In the genomic region with DNA sequence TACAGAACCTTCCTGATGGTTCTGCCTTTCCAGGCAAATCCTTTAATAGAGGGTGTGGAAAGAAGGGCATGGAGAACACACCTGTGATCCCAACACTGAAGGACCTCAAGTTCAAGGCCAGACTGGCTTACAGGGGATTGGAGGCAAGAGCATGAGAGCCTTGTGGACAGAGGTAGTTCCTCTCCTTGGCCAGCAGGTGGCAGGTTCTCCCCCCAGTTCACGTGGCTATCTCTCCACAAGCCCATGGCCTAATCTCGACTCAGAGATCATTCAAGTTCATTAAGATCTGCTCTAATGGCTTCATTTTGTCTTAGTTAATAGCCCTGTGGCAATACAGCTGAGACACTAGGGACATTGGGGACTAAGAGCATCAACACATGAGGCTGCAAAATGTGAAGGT, we compare ENCODE assay signal across 9 mouse cellular contexts. TPM values are rescaled to one million over a fixed set of nuclear protein-coding genes. Genes with fewer than 3 reads are reported as not detected.
DNase-seq lines count a peak whose midpoint lies in the region; ATAC-seq and TF ChIP-seq lines count a peak whose summit lies in the region.
"Had no signal": no experiment of that assay in that cellular context is flagged by ENCODE, and none has a peak within 500 bp of the region (broad histone marks: within the 10 kb centered on the region; RNA-seq: fewer than 3 reads in every experiment).

No protein-coding gene starts in this region.

- H3K4me1 ChIP-seq in kidney, embryonic 14.5 days (ENCODE audit: control insufficient read depth, insufficient read depth, low read length) = no peaks in the 10 kb centered on the region
- no peaks in the 10 kb centered on the region for H3K4me1 ChIP-seq in G1E (ENCODE audit: insufficient read depth, low read depth, low read length)
- peaks cover 4% of the 10 kb centered on the region for H3K4me1 ChIP-seq in bone marrow, adult 2 months (ENCODE audit: control insufficient read depth, insufficient read depth, low read length)
- no peaks in the 10 kb centered on the region for H3K4me1 ChIP-seq in lung, adult 2 months (ENCODE audit: control insufficient read depth, insufficient read depth, low read length)
- H3K4me1 ChIP-seq: stomach, embryonic 15.5 days had no signal

- DNase-seq in kidney, postnatal 10 days = peak; percentile 17
- no peak for DNase-seq in G1E (ENCODE audit: low spot score)
- DNase-seq in lung, adult 2 months = peak; percentile 31
- DNase-seq in testis, postnatal 10 days (ENCODE audit: low spot score) = peak; percentile 46
- no peak for DNase-seq in cerebellum, adult 9-10 months

- H3K9me3 ChIP-seq in kidney, embryonic 14.5 days (ENCODE audit: control insufficient read depth, low read length) = no peaks in the 10 kb centered on the region
- peaks cover 14% of the 10 kb centered on the region for H3K9me3 ChIP-seq in G1E (replicated peaks)
- H3K9me3 ChIP-seq: stomach, embryonic 15.5 days had no signal

- no peak for ATAC-seq in kidney, embryonic 14.5 days (ENCODE audit: low FRiP score, low TSS enrichment)
- no peak for ATAC-seq in G1E (ENCODE audit: extremely low read depth, insufficient number of reproducible peaks, low FRiP score, poor library complexity, severe bottlenecking)

- H3K4me2 ChIP-seq in kidney, embryonic 14.5 days (replicated peaks; ENCODE audit: low read depth, low read length) = no peak overlapping the region
- H3K4me2 ChIP-seq: stomach, embryonic 15.5 days had no signal

- H3K27me3 ChIP-seq in kidney, embryonic 14.5 days (ENCODE audit: control insufficient read depth, insufficient read depth, low read length) = no peaks in the 10 kb centered on the region
- H3K27me3 ChIP-seq in G1E (ENCODE audit: insufficient read depth, low read length) = no peaks in the 10 kb centered on the region
- H3K27me3 ChIP-seq: stomach, embryonic 15.5 days had no signal

- no peak for TF ChIP-seq POLR2A in bone marrow, adult 2 months (IDR thresholded peaks at IDR 0.05; ENCODE audit: borderline replicate concordance, control insufficient read depth, low read depth, low read length)
- no peak for TF ChIP-seq POLR2A in lung, adult 2 months (IDR thresholded peaks at IDR 0.05; ENCODE audit: borderline replicate concordance, extremely low read depth, low read depth, low read length)

- WGBS in kidney, embryonic 14.5 days = 10% methylated on average over 2 of the region's 2 CpGs
- WGBS in bone marrow, adult 2 months = 0% methylated on average over 2 of the region's 2 CpGs
- 11% methylated on average over 2 of the region's 2 CpGs for whole genome bisulfite sequencing in lung, adult 2 months

- H3K9ac ChIP-seq in kidney, embryonic 14.5 days (ENCODE audit: low read depth, low read length) = no peak overlapping the region
- H3K9ac ChIP-seq: stomach, embryonic 15.5 days had no signal

- TF ChIP-seq CTCF in G1E (IDR thresholded peaks at IDR 0.05; ENCODE audit: low read depth, low read length) = 0 out of 2 replicates have a peak, but pooled peaks have one; percentile 28
- peak; percentile 92 for TF ChIP-seq CTCF in bone marrow, adult 2 months (IDR thresholded peaks at IDR 0.05; ENCODE audit: control insufficient read depth, insufficient read depth, low read length)
- TF ChIP-seq CTCF in lung, adult 2 months (IDR thresholded peaks at IDR 0.05; ENCODE audit: insufficient read depth, low read length) = peak; percentile 81

- no peak overlapping the region for H3K27ac ChIP-seq in kidney, embryonic 14.5 days (ENCODE audit: low read depth, low read length)
- H3K27ac ChIP-seq in bone marrow, adult 2 months (ENCODE audit: control insufficient read depth, insufficient read depth, low read depth, low read length, poor library complexity) = no peak overlapping the region
- H3K27ac ChIP-seq: stomach, embryonic 15.5 days had no signal

- no peaks in the 10 kb centered on the region for H3K36me3 ChIP-seq in kidney, embryonic 14.5 days (ENCODE audit: control insufficient read depth, insufficient read depth, low read length)
- H3K36me3 ChIP-seq in G1E (replicated peaks) = no peaks in the 10 kb centered on the region
- H3K36me3 ChIP-seq: stomach, embryonic 15.5 days had no signal

- H3K4me3 ChIP-seq in kidney, embryonic 14.5 days (ENCODE audit: low read length) = no peak overlapping the region
- H3K4me3 ChIP-seq in G1E (ENCODE audit: low read depth, low read length) = no peak overlapping the region
- no peak overlapping the region for H3K4me3 ChIP-seq in bone marrow, adult 2 months (replicated peaks; ENCODE audit: control insufficient read depth, low read depth, low read length)
- no peak overlapping the region for H3K4me3 ChIP-seq in lung, adult 2 months (replicated peaks; ENCODE audit: extremely low read depth, low read depth, low read length)
- H3K4me3 ChIP-seq: stomach, embryonic 15.5 days had no signal

RNA-seq across cellular contexts. Expression of a gene that starts 8.3 kb away (rescaled TPM):
- polyA plus RNA-seq in kidney, embryonic 14.5 days (2014; fragmentation: Nextera tagmentation; extraction: Ambion mirVana) = 0.38 TPM in 1 of 2 replicates, not detected in the other
- total RNA-seq in G1E (2014; fragmentation: Nextera tagmentation) (not detected in 2 replicates), G1E (2017) (0.06 and 0.11 TPM in 2 replicates)
- polyA plus RNA-seq in G1E (2012) = not detected in 2 replicates
- polyA plus RNA-seq in bone marrow, adult 2 months (2011; ENCODE audit: insufficient read depth, insufficient read length, low replicate concordance, missing spikeins) = 165 and 459 TPM in 2 replicates
- 37.1 and 42.9 TPM in 2 replicates for polyA plus RNA-seq in lung, adult 2 months (2012; rRNA removed)

RNA-seq across cellular contexts. Expression of a gene that starts 35.0 kb away (rescaled TPM):
- 0.46 and 0.56 TPM in 2 replicates for polyA plus RNA-seq in kidney, embryonic 14.5 days (2014; fragmentation: Nextera tagmentation; extraction: Ambion mirVana)
- total RNA-seq in G1E (2014; fragmentation: Nextera tagmentation) (not detected in 2 replicates), G1E (2017) (not detected in 2 replicates)
- polyA plus RNA-seq in G1E (2012) = not detected in 2 replicates
- 99.4 and 213 TPM in 2 replicates for polyA plus RNA-seq in bone marrow, adult 2 months (2011; ENCODE audit: insufficient read depth, insufficient read length, low replicate concordance, missing spikeins)
- polyA plus RNA-seq in lung, adult 2 months (2012; rRNA removed) = 0.26 and 0.38 TPM in 2 replicates
- polyA plus RNA-seq: large intestine, adult 2 months had no signal

Comparison
In these comparisons a context has a peak if more than half of its experiments do, and no peak if none do; other contexts are left out.
1. DNase-seq: peak in kidney, postnatal 10 days (single experiment), lung, adult 2 months (single experiment) and testis, postnatal 10 days (single experiment); none in G1E (single experiment) and cerebellum, adult 9-10 months (single experiment).
2. CTCF ChIP-seq: peak in every context shown above with its lines; median percentile 92 in bone marrow, adult 2 months; 81 in lung, adult 2 months; 28 in G1E.
3. RNA of a gene that starts 8.3 kb away (polyA plus RNA-seq): 165 to 459 TPM in bone marrow, adult 2 months and 37.1 to 42.9 TPM in lung, adult 2 months; 0.38 TPM in kidney, embryonic 14.5 days and not detected in G1E; every median in the first group is over 10 times any median in the second.
4. RNA of a gene that starts 35.0 kb away (polyA plus RNA-seq): 99.4 to 213 TPM in bone marrow, adult 2 months; 0.46 to 0.56 TPM in kidney, embryonic 14.5 days, 0.26 to 0.38 TPM in lung, adult 2 months and not detected in G1E; every median in the first group is over 10 times any median in the second.